Mouse (Mus musculus) megakaryocyte-erythroid progenitor cell, adult 5-6 weeks (primary cell): ENCODE data around the gene St6galnac1. TPM values are rescaled to one million over a fixed set of nuclear protein-coding genes. Genes with fewer than 3 reads are reported as not detected.
"Not testable (repeated sequence)": the region's sequence is repeated elsewhere in the genome, so short reads cannot be mapped to it uniquely, and the experiment has no call there.

Experiments
- ATAC-seq: replicated peaks from 2 replicates; pipeline ENCODE4 v1.8.0; 2016; ENCODE audit warnings: mild to moderate bottlenecking, inconsistent platforms; ENCODE audit not compliant: severe bottlenecking, poor library complexity, low FRiP score, low TSS enrichment
- total RNA-seq, 2 experiments: library from RNA; stranded (forward) in 1 of 2; stranded (reverse) in 1 of 2; fragments of 200-1000, 215-1000 nt in 1 of 2; fragments of >200 nt in 1 of 2; fragmentation: Nextera tagmentation in 1 of 2; gene quantifications; 2 replicates each; pipeline ENCODE4 v1.2.3; 2014 to 2017

Gene St6galnac1
- not detected in 2 replicates for total RNA-seq (2014; fragmentation: Nextera tagmentation)
- total RNA-seq (2017), result not detected in 2 replicates

- ATAC-seq, result no peak
Measured at GRCm38 (mm10) chr11:116775407-116775806, at the start of gene St6galnac1. Gene St6galnac1 (minus strand): TSS chr11:116775507.

DNA sequence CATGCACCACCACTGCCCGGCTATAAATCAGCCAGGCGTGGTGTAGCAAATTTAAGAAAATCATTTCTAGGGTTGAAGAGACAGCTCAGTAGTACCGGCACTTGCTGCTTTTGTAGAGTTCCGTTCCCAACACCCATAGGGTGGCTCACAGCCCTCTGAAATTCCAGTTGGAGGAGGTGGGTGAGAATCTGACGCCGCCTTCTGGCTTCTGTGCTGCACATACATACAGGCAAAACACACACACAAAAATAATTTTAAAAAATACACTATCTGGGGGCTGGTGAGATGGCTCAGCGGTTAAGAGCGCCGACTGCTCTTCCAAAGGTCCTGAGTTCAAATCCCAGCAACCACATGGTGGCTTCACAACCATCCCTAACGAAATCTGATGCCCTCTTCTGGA, 48.6 kb upstream of the St6galnac1 start:
- ATAC-seq, result not testable (repeated sequence)

DNA sequence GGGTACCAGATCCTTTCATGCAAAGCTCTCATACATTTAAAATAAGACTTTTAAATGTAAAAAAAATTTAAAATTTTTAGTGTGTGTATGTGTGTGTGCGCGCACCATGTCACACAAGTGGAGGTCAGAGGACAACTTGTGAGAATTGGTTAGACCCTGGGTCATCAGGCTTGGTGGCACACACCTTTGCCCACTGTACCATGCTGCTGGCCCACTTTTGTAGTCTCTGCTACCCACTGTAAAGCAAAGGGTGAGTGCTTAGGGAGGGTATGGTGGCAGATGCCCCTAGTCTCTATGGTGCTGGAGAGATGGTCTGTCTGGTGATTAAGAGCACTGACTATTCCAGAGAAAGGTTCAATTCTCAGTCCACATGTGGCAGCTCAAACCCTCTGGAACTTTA, 47.9 kb upstream of the St6galnac1 start:
- ATAC-seq, result no peak

- no peak for ATAC-seq
Measured at GRCm38 (mm10) chr11:116822626-116823025, 47.3 kb upstream of the St6galnac1 start.

DNA sequence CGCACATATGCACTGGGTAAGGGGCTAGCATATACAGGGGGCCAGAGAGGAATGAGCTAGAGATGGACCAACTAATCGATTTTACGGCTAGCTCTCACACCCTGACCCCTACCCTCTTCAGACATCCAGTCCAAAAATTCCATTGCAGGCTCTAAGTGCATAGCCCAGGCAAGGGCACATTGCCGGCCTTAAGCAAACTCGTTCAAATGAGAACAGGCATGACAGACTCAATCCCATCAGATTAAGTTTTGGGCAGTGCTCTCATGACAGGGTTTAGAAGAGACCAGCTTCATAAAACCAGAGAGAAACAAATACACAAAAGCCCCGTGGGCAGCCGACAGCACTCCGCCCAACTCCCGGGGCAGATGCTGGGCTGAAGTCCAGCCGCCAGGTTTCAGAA, 46.9 kb upstream of the St6galnac1 start:
- ATAC-seq, result no peak

GRCm38 (mm10) chr11:116821057-116821940, 46.0 kb upstream of the St6galnac1 start:
- no peak for ATAC-seq

DNA sequence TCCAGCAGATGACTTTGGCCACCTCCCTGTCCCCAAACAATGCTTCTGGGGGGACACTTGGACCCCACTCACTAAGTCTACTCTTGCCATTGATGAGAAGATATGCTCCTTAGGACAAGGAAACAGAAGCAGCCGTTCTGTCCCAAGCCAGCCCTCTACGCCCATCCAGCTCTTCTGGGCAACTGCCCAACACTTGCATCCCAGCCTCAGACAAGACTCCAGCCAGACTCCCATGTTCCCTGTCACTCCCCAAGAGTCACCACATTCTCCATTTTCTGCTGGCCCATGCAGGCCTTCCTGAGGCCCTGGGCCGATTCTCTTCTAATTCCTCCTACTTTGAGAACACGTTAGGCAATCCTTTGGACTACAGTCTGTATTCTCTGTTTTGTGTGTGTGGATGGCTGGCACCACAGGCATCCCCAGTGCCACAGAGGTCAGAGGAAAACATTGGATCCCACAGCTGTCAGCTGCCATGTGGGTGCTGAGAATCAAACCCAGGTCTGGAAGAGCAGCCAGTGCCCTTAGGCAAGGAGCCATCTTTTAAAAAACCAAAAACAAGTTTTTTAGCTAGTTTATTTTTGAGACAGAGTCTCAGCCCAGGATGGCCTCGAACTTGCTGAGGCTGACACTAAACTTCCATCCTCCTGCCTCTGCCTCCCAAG, 44.8 kb upstream of the St6galnac1 start:
- ATAC-seq, result no peak

- no peak for ATAC-seq
Measured at GRCm38 (mm10) chr11:116818722-116819121, 43.4 kb upstream of the St6galnac1 start.

DNA sequence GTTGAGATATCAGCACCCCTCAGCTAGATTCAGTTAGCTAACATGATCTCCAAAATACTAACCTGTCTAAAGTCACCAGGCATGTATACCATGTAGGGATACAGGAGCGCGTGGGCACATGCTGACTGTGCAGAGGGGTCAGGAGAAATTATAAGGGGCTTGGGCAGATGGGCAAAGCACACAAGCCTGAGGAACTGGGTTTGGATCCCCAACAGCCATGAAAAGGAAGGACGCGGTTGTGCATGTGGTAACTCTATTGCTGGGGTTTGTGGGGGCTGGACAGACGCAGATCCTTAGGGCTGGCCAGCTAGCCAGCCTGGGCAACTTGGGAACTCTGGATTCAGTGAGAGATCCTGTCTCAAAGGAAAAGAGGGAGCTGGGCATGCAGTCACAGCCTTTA, 42.3 kb upstream of the St6galnac1 start:
- ATAC-seq, result no peak

GRCm38 (mm10) chr11:116816769-116817168, 41.5 kb upstream of the St6galnac1 start:
- ATAC-seq, result no peak

- no peak for ATAC-seq
Measured at GRCm38 (mm10) chr11:116814884-116815415, 39.6 kb upstream of the St6galnac1 start.

DNA sequence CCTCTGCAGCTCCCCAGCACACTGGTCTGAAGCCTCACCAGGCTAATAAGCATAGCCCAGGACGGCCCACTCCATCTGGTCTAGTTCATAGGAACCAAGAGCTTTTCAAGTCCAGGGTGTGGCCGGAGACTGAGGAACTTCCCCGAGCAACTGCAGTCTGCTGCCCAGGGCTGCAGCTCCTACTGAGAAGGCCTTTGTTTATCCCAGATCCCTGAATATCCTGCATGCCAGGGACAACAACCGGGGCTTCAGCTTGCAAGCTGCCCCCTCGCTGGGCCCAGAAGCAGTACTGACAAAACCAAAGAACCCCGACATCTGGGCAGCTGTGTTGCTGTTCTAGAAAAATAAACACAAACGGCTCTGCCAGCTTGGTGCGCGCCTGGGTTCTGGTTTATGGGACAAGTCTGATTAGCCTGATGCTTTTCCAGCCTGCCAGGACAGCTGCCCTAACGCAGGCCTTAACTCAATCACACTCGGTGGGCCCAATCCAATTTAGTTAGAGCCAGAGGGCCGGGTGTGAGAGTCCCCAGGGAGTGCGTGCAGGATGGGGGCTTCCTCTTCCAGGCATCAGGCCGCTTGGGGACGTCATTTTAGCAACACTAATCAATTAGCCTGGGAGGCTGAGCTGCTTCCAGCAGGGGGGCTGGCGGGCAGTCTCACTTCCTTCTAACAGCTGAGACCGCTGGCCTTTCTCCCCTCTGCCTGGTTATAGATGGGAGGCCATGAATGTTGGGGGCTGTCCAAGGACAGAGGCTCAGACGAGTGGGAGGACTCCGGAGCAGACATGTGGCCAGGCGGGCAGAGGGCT, 39.0 kb upstream of the St6galnac1 start:
- ATAC-seq, result no peak

DNA sequence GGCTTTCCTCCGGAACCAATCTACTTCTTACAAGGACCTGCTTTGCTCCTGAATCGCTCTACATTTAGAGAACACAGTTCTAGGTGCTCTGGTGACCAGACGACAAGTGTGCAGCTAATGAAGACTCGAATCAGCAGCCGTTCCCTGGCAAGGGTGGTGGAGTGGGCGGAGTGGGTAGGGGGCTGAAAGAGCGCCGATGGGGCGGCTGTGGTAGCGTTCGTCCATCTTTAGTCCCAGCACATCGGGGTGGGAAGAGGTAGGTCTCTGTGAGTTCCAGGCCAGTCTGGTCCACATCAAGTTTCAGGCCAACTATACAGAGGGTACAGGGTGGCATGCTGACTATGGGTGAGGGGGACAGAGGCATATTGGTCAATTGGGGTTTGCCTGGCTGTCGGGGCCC, 38.3 kb upstream of the St6galnac1 start:
- no peak for ATAC-seq

DNA sequence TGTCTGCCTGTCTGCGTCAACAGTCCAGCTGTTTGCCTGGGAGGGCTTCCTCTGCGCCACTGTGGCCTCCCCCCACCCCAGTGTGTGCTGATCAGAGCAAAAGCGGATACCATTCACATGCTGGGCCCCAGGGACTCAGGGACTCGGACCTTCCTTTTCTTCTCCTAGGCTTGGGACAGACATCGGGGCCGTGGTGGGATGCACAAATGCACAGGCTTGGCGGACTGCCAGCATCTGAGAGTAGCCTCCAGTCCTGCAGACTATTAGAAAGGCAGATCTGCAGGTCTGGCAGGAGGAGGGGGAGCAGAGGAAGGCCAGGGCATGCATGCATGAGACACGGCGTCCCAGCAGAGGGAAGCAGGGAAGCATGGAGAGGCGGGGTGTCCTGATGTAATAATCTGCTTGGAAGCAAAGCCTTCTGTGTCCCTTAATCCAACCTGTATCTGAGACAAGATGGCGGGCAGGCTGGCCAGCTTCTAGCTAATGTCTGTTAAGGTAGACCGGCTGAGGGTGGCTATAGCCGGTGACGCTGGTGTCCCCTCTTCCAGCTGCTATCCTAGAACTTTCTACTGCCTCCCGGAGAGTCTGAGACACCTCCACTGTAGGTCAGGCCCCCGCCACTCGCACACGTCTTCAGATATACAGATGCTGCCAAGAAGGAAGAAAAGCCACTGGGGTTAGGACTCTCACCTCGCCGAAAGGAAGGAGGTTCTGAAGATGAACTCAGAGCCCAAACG, 37.7 kb upstream of the St6galnac1 start:
- ATAC-seq, result no peak

- ATAC-seq, result peak; percentile 71
Measured at GRCm38 (mm10) chr11:116810983-116811901, 35.9 kb upstream of the St6galnac1 start.

DNA sequence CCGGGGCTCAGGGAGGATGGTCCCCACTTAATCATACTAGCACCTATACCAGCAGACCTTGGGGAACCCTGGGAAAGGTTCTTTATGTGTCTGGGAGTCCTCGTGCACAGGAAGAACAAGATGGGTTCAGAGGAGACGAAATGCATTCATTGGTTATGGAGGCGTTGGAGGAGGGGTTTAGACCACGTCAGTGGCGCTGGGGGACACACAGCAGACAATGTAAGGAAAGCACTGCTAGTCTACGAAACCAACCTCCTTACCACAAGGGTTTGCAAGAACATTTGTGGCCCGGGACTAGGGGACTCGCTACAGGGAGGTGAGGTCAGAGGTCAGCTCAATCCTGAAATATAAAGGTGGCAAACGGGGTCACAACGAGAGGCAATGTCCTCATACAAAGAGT, 35.2 kb upstream of the St6galnac1 start:
- ATAC-seq, result no peak

GRCm38 (mm10) chr11:116809520-116809919, 34.2 kb upstream of the St6galnac1 start:
- ATAC-seq, result 0 out of 2 replicates have a peak, but pooled peaks have one; percentile 19

- no peak for ATAC-seq
Measured at GRCm38 (mm10) chr11:116808811-116809395, 33.6 kb upstream of the St6galnac1 start.
